Mouse (Mus musculus): ENCODE results near the gene Ddx39b. TPM values are rescaled to one million over a fixed set of nuclear protein-coding genes. Genes with fewer than 3 reads are reported as not detected.

The Ddx39b gene
- polyA plus RNA-seq, 1 experiment from 2014 or later = 260 TPM

DNA sequence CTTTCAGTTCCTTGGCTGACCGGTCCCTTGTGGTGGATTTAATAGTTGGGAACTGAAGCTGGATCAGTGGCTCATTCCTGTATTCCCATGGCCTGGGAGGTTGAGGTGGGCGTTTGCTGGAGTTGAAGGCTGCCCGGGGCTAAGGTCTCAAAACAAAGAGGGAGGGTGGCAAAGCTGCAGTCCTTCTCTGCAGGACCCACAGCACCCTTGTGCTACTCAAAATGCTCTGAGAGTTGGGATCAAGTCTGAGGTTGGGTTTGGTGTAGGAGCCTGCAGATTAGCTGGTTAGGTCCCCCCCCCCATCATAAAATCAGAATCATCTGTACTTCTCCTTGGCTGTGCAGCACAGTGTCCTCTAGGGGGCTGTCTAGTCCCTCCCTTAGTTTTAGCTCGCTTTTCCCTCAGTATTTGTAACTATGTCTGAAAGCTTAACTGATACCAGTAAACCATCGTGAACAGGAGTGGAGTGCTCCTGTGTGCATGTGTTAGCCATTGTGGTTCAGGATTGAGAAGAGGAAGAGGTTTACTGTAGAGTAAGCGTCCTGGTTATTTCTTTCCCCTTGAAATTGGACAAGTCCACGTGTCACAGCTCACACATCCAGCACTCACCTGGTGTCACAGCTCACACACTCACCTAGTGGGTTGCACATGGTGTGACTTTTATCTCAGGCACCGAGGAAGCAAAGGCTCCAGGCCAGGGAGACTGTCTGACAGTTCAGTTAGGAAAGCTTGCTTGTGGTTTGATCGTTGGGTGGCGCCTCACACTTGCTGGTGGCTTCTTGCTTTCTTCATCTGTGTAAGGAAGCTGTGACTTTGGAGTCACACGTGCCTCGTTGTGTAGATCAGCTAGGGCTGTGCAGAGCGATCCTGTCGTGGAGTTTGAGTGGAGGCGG lies 4.4 kb downstream of the Ddx39b start:
- peaks cover 38% of the 10 kb centered on the region for H3K4me1 ChIP-seq (ENCODE audit: control insufficient read depth, insufficient read depth, low read length)
- no peak overlapping the region for H3K4me2 ChIP-seq (ENCODE audit: low read depth, low read length)
- no peaks in the 10 kb centered on the region for H3K9me3 ChIP-seq (replicated peaks; ENCODE audit: control insufficient read depth, low read length)
- H3K4me3 ChIP-seq (ENCODE audit: low read length) = no peak overlapping the region
- no peak for ATAC-seq (replicated peaks; ENCODE audit: extremely low read depth, insufficient read depth, low FRiP score)
- peaks cover 77% of the 10 kb centered on the region for H3K36me3 ChIP-seq (ENCODE audit: control insufficient read depth, insufficient read depth)
- no peak overlapping the region for H3K9ac ChIP-seq (ENCODE audit: low read length)
- H3K27ac ChIP-seq (ENCODE audit: low read length) = no peak overlapping the region
- H3K27me3 ChIP-seq (ENCODE audit: control insufficient read depth, insufficient read depth, low read length) = no peaks in the 10 kb centered on the region
- 75% methylated on average over 15 of the region's 15 CpGs for WGBS

DNA sequence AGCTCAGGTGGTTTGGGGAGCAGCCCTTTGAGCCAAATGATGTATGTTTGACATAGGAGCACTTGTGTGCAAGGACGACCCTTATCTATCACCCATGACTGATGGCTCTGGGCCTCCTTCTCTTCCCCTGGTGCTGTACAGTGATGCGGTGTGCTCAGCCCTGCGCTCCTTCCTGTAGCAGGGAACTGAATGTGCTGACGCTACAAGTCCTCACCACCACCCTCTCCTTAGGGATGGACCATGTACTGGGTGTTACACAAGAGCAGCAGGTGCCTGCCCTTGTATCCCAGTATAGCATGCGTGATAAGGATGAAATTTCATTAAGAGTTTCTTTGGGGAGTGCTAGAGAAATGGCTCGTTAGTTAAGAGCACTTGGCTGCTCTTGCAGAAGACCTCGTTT lies 5.6 kb downstream of the Ddx39b start:
- Histone ChIP-seq H3K9ac (ENCODE audit: low read length) (no peak overlapping the region), H3K27me3 (ENCODE audit: control insufficient read depth, insufficient read depth, low read length) (no peaks in the 10 kb centered on the region), H3K4me2 (ENCODE audit: low read depth, low read length) (no peak overlapping the region), H3K36me3 (ENCODE audit: control insufficient read depth, insufficient read depth) (peaks cover 83% of the 10 kb centered on the region), H3K9me3 (replicated peaks; ENCODE audit: control insufficient read depth, low read length) (no peaks in the 10 kb centered on the region), H3K4me3 (ENCODE audit: low read length) (no peak overlapping the region), H3K27ac (ENCODE audit: low read length) (no peak overlapping the region), H3K4me1 (ENCODE audit: control insufficient read depth, insufficient read depth, low read length) (peaks cover 38% of the 10 kb centered on the region)
- ATAC-seq (replicated peaks; ENCODE audit: extremely low read depth, insufficient read depth, low FRiP score) = no peak
- WGBS = 66% methylated on average over 7 of the region's 7 CpGs

DNA sequence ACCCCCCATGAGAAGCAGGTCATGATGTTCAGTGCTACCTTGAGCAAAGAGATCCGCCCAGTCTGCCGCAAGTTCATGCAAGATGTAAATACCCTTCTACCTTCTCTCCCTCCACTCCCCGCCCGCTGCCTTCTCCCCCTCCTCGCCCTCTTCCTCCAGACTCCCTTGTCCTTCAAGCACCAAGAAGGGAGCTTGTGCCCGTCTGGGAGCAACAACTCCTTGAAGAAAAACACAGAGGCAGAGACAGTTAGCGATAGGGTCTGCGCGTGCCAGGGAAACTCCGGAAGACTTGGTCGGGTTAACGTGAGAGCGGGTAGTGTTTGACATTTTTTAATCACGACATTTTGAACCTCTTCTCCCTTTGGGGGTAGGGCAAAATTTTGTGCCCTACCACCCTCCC lies 7.4 kb downstream of the Ddx39b start:
- Histone ChIP-seq H3K36me3 (ENCODE audit: control insufficient read depth, insufficient read depth) (peaks cover 94% of the 10 kb centered on the region), H3K4me1 (ENCODE audit: control insufficient read depth, insufficient read depth, low read length) (peaks cover 28% of the 10 kb centered on the region), H3K27me3 (ENCODE audit: control insufficient read depth, insufficient read depth, low read length) (no peaks in the 10 kb centered on the region), H3K4me2 (ENCODE audit: low read depth, low read length) (no peak overlapping the region), H3K4me3 (ENCODE audit: low read length) (no peak overlapping the region), H3K9ac (ENCODE audit: low read length) (no peak overlapping the region), H3K27ac (ENCODE audit: low read length) (no peak overlapping the region), H3K9me3 (replicated peaks; ENCODE audit: control insufficient read depth, low read length) (no peaks in the 10 kb centered on the region)
- ATAC-seq (replicated peaks; ENCODE audit: extremely low read depth, insufficient read depth, low FRiP score) = no peak
- 86% methylated on average over 14 of the region's 14 CpGs for WGBS

DNA sequence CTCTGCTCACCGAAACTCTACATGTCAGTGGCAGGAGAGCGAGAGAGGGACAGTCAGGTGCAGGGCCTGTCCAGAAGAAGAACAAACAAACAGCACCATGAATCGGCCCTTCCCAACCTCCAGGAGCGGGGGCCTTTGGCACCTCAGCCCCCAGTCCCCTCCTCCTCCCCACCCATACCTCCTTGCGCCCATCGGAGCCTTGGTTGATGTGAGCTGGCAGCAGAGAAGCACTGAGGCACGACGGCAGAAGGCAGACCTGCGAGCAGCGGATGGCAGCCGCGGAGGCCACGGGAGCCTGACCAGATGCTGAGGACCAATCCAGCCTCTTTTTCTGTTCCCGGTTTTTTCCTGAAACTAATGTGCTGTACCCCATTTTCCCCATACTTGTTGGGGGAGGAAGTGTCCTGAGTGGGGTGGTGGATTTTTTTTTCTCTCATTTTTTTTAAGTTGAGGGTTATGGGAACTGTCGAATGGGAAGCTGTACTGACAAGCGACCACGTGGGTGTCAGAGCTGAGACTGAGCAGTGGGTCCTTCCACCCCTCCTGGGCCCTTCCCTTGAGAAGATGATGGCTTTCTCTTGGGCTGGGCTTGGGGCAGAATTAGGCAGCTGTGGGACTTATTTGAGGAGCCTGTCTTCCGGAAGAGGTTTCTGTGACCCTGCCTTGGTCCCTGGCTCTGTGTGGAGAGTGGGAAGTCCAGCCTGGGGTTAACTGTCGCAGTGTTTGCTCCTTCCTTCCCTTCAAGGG lies 8.1 kb downstream of the Ddx39b start:
- Histone ChIP-seq H3K36me3 (ENCODE audit: control insufficient read depth, insufficient read depth) (peaks cover 92% of the 10 kb centered on the region), H3K27ac (ENCODE audit: low read length) (no peak overlapping the region), H3K4me1 (ENCODE audit: control insufficient read depth, insufficient read depth, low read length) (peaks cover 22% of the 10 kb centered on the region), H3K9ac (ENCODE audit: low read length) (no peak overlapping the region), H3K9me3 (replicated peaks; ENCODE audit: control insufficient read depth, low read length) (no peaks in the 10 kb centered on the region), H3K27me3 (ENCODE audit: control insufficient read depth, insufficient read depth, low read length) (no peaks in the 10 kb centered on the region), H3K4me2 (ENCODE audit: low read depth, low read length) (no peak overlapping the region), H3K4me3 (ENCODE audit: low read length) (no peak overlapping the region)
- 85% methylated on average over 19 of the region's 19 CpGs for WGBS
- ATAC-seq (replicated peaks; ENCODE audit: extremely low read depth, insufficient read depth, low FRiP score) = no peak

DNA sequence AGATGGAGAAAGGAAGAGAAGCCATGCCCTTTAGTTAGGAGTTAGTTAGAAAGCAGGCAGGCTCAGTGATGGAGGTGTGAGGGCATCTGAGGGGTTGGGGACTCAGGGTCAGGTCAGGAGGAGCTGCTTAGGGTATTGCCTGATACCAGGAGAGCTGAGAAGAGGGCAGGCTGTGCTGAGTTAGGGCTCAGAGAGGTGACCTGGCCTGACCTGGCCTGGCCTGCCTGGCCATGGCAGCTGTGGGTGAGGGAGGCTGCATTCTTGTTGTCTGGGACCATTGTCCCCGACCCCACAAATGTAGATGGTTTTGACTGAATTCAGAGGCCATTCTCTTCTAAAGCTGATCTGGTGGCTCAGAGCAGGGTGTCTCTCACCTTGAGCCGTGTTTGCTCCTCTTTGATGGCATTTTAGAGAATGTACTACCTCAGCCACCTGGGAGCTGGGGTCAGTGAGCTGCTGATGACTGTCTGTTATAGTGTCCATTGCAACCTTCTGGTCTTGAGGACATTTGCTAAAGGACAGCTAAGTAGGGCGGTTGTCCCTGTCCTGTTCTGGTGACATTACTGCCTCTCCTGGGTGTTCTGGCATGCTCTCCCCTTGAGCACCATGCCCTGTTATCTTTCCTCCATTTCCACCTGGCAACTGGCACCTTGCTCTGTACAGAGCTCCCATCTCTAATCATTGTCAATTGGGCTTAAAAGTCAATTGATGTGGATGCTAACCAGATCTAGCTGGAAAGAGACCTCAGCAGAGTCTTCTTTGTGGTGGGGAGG lies 9.0 kb downstream of the Ddx39b start:
- H3K4me2 ChIP-seq (ENCODE audit: low read depth, low read length) = no peak overlapping the region
- ATAC-seq (replicated peaks; ENCODE audit: extremely low read depth, insufficient read depth, low FRiP score) = no peak
- 81% methylated on average over 3 of the region's 3 CpGs for WGBS
- H3K9me3 ChIP-seq (replicated peaks; ENCODE audit: control insufficient read depth, low read length) = no peaks in the 10 kb centered on the region
- H3K27me3 ChIP-seq (ENCODE audit: control insufficient read depth, insufficient read depth, low read length) = no peaks in the 10 kb centered on the region
- H3K9ac ChIP-seq (ENCODE audit: low read length) = no peak overlapping the region
- H3K36me3 ChIP-seq (ENCODE audit: control insufficient read depth, insufficient read depth) = peaks cover 83% of the 10 kb centered on the region
- no peak overlapping the region for H3K4me3 ChIP-seq (ENCODE audit: low read length)
- peaks cover 13% of the 10 kb centered on the region for H3K4me1 ChIP-seq (ENCODE audit: control insufficient read depth, insufficient read depth, low read length)
- H3K27ac ChIP-seq (ENCODE audit: low read length) = no peak overlapping the region

DNA sequence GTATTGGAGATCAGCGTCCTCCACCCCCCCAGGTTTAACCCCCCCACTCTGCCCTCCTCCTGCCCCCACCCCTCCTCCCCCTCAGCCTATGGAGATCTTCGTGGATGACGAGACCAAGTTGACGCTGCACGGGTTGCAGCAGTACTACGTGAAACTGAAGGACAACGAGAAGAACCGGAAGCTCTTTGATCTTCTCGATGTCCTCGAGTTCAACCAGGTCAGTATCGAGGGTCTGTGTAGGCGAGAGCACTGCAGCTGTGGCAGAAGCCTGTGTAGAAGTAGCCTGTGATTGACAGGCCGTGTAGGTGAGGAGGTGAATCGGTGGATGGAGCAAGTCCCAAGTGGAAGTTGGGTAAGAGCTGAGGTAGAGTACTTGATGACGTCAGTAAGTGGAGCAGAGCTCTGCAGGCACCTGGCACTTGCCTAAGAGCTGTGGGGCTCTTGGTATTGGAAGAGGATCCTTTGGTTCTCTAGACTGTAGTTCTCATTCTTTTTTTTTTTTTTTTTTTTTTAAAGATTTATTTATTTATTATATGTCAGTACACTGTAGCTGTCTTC lies 9.7 kb downstream of the Ddx39b start:
- Histone ChIP-seq H3K4me3 (ENCODE audit: low read length) (no peak overlapping the region), H3K9me3 (replicated peaks; ENCODE audit: control insufficient read depth, low read length) (no peaks in the 10 kb centered on the region)
- 70% methylated on average over 15 of the region's 15 CpGs for WGBS

DNA sequence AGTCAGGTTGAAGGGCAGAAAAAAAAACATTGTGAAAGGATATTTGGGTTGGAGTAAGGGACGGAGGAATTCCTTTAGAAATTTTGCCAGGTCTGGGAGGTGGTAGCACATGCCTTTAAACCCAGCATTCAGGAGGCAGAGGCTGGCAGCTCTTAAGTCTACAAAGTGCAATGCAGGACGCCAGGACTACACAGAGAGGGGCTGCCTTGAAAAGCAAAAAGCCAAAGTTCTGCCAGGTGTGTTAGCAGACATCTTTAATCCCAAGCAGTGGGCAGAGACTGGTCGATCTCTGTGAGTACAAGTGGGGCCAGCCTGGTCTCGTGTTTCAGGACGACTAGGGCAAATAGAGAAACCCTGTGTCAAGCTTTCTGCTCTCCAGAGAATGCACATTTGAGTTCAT lies 10.4 kb downstream of the Ddx39b start:
- no peak overlapping the region for H3K4me2 ChIP-seq (ENCODE audit: low read depth, low read length)
- no peak overlapping the region for H3K9ac ChIP-seq (ENCODE audit: low read length)
- no peaks in the 10 kb centered on the region for H3K9me3 ChIP-seq (replicated peaks; ENCODE audit: control insufficient read depth, low read length)
- H3K36me3 ChIP-seq (ENCODE audit: control insufficient read depth, insufficient read depth) = peaks cover 69% of the 10 kb centered on the region
- peaks cover 5% of the 10 kb centered on the region; the same call in 1 of the 2 replicates for H3K4me1 ChIP-seq (ENCODE audit: control insufficient read depth, insufficient read depth, low read length)
- H3K27ac ChIP-seq (ENCODE audit: low read length) = no peak overlapping the region
- 78% methylated on average over 5 of the region's 5 CpGs for WGBS
- no peak overlapping the region for H3K4me3 ChIP-seq (ENCODE audit: low read length)
- no peak for ATAC-seq (replicated peaks; ENCODE audit: extremely low read depth, insufficient read depth, low FRiP score)
- H3K27me3 ChIP-seq (ENCODE audit: control insufficient read depth, insufficient read depth, low read length) = no peaks in the 10 kb centered on the region

More for the DNA sequence above, 9.7 kb downstream of the Ddx39b start:
- Histone ChIP-seq H3K27me3 (ENCODE audit: control insufficient read depth, insufficient read depth, low read length) (no peaks in the 10 kb centered on the region), H3K4me1 (ENCODE audit: control insufficient read depth, insufficient read depth, low read length) (peaks cover 6% of the 10 kb centered on the region), H3K27ac (ENCODE audit: low read length) (no peak overlapping the region), H3K36me3 (ENCODE audit: control insufficient read depth, insufficient read depth) (peaks cover 76% of the 10 kb centered on the region), H3K4me2 (ENCODE audit: low read depth, low read length) (no peak overlapping the region), H3K9ac (ENCODE audit: low read length) (no peak overlapping the region)
- no peak for ATAC-seq (replicated peaks; ENCODE audit: extremely low read depth, insufficient read depth, low FRiP score)

DNA sequence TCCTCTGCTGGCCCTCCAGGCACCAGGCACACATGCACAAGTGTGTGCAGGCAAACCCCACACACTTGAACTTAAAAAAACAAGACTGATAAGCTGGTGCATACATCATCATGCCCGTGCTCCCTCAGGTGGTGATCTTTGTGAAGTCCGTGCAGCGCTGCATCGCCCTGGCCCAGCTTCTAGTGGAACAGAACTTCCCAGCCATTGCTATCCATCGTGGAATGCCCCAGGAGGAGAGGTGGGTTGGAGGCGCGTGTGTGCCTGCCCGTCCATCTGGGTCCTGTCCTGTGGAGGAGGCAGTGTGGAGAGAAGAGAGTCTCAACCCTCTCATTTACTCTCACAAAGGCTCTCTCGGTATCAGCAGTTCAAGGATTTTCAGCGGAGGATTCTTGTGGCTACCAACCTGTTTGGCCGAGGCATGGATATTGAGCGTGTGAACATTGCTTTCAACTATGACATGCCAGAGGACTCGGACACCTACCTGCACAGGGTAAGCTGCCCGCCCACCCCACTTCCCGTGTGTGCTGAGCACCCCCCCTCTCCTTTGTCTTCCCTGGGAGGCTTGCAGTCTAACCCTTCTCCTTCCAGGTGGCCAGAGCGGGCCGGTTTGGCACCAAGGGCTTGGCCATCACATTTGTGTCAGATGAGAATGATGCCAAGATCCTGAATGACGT lies 11.2 kb downstream of the Ddx39b start:
- Histone ChIP-seq H3K4me3 (ENCODE audit: low read length) (no peak overlapping the region), H3K4me2 (ENCODE audit: low read depth, low read length) (no peak overlapping the region), H3K4me1 (ENCODE audit: control insufficient read depth, insufficient read depth, low read length) (peaks cover 1% of the 10 kb centered on the region; the same call in 1 of the 2 replicates), H3K9me3 (replicated peaks; ENCODE audit: control insufficient read depth, low read length) (no peaks in the 10 kb centered on the region), H3K9ac (ENCODE audit: low read length) (no peak overlapping the region), H3K27me3 (ENCODE audit: control insufficient read depth, insufficient read depth, low read length) (no peaks in the 10 kb centered on the region), H3K36me3 (ENCODE audit: control insufficient read depth, insufficient read depth) (peaks cover 61% of the 10 kb centered on the region), H3K27ac (ENCODE audit: low read length) (no peak overlapping the region)
- 79% methylated on average over 18 of the region's 18 CpGs for WGBS
- no peak for ATAC-seq (replicated peaks; ENCODE audit: extremely low read depth, insufficient read depth, low FRiP score)

Measured in heart, embryonic 16.5 days (tissue).